Mouse (Mus musculus): ENCODE data around the gene Tex13b. TPM values are rescaled to one million over a fixed set of nuclear protein-coding genes. Genes with fewer than 3 reads are reported as not detected.
"Not testable (repeated sequence)": the region's sequence is repeated elsewhere in the genome, so short reads cannot be mapped to it uniquely, and the experiment has no call there.

The Tex13b gene
- total RNA-seq (2021): not detected
- long read RNA-seq, experiment 1: 0 reads
- long read RNA-seq, experiment 2: 0 reads

DNA sequence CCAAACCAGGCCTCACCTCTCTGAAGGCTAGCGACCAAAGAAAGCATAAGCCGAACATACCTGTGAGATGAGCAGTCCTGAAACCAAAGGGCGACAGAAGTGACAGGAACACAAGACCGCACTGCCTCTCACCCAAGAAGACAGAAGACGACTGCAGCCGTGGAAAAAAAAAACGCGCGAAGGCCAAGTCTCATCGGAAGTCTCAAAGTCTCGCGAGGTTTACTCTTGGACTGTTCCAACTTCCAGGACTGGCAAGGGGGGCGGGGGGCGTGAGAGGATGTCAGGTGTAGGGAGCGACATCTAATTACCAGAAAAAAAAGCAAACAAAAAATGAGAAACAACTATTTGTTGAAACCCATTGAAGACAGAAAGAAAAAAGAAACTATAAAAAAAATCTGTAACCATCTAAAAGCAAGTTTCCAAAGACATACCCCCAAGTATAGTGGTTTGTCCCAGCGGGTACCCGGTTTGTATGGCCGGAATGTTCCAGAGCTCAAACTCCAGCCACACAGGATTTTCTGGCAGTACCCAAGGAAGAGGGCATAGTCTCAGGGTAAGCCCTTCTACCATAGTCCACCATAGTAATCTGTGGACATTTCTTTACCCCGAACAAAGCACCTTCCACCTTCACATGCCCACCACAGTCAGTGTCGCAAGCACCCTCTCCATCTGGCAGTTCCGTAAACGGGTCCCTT, at the start of gene Tex13b:
Gene Tex13b, minus strand, starts transcription at position 122 of the 695 bp plus-strand sequence.
- no peak for DNase-seq

DNA sequence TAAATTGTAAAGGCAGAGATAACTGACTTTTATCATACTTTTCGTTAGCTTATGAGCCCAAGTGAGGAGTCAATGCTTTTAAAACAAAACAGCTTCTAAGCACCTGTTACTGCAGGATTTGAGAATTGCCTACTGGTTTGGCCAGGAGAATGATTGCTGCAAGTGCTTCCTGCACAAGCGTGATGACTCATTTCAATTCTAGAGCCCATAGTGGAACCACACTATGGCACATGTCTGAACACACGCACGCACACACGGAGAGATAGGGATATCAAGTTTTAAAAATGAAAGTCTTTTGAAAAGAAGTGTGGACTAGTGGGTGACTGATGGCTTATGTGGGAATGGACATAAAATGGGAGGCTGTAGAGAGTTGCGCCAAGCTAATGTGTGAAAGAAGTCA, 49.5 kb upstream of the Tex13b start:
- DNase-seq: no peak

DNA sequence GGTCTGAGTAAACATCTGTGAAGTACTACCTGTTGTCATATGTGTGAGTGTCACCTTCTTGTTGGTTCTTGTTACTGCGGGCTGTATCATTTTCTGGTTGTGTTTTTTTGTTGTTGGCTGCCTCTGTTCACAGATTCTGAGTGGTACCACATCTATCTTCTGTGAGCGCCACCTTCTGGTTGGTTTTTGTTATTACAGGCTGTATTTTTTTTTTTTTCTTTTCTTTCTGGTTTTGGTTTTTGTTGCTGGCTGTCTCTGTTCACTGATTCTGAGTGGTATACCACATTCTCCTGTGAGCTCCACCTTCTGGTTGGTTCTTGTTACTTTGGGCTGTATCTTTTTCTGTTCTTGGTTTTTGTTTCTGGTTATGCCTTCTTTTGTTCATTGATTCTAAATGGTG, 44.2 kb upstream of the Tex13b start:
- DNase-seq: no peak

DNA sequence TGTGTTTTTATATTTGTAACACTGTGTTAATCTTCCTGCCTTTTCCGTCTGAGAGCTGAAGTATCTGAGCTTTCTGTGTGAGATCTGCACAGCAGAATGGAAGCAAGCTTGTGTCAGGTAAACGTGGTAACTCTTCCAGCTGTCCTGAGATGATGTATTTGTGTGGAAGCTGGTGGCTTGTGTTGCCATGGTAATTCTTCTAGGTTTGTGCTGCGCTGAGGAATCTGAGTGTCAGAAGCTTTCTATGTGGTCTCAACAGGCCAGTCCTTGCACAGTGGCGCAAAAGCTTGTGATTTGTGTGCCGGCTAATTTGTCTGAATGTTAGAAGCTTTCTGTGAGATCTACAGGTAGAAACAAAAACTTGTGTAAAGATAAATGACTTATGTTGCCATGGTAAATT, 43.8 kb upstream of the Tex13b start:
- not testable (repeated sequence) for DNase-seq

DNA sequence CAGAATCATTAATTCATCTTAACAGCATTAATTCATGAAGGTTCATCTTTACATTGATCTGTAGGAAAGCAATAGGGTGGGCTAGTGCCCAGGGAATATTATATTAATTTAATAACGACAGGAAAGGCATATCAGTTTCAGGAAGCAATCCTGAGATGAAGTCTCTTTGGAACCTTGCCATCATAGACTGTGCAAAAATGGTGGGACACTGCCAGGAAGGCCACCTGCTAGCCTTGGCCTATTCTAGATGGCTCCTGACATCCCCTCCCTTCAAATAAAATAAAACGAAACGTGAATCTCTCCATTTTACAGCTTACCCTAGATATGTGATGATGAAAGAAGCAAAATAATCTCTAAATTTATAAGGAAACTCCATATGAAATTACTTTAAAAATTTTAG, 41.3 kb upstream of the Tex13b start:
- no peak for DNase-seq

DNA sequence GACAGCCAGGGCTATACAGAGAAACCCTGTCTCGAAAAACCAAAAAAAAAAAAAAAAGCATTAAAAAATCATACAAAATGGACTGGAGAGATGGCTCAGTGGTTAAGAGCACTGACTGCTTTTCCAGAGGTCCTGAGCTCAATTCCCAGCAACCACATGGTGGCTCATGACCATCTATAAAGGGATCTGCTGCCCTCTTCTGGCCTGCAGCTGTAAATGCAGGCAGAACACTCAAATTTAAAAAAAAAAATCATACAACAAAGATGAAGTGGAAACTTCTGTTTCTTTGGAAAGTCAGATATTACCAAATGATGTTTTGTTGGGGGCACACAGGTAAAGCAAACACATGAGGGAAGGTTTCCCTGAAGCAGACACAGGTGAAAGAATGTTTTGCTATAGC, 32.2 kb upstream of the Tex13b start:
- not testable (repeated sequence) for DNase-seq

DNA sequence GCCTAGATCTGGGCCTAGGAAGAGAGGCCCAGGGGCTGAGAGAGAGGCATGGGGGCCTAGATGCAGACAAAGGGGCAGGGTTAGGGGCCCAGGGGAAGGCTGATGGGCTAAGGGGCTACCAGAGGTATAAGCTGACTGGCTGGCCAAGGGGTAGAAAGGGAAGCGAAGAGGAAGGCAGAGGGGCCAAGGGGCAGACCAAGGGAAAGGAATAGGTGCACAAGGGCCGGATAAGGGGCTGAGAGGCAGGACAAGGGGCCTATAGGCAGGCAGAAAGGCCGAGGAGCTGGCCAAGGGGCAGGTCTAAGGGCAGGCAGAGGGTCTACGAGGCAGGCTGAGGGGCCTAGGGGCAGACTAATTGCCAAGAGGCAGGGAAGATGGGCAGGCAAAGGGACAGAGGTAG, 26.7 kb upstream of the Tex13b start:
- DNase-seq: no peak

DNA sequence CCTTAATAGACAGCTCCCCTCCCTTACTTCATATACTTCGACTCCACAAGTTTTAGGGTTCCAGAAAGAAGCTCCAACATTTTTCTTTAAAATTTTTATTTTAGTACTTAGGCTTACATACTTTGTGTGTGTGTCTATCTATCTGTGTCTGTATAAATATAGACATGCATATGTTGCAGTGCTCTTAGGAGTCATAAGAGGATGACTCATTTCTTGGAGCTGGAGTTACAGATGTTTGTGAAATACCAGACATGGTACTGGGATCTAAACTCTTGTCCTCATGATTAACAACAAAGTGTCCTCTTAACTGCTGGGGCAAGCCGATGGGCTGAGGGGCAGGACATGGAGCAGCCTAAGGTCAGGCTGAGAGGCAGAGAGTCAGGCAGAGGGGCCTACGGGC, 24.8 kb upstream of the Tex13b start:
- no peak for DNase-seq

DNA sequence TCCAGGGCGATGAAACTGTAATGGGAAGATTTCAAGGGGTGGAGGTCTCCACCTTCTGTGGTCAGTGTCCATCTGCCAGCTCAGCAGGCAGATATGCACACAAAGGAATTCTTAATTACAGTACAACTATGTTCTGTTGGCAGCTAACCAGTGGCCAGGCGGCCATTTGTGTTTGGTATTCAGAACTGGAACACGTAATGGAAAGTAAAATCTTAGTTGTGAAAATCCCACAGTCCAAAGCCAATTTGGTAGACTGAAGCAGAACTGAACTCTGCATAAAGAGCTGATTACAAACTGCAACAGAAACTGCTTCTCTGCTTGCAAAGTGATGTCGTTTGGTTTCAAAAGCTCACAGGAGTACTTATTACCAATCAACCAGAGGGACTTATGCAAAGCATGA, 18.5 kb upstream of the Tex13b start:
- DNase-seq: no peak

DNA sequence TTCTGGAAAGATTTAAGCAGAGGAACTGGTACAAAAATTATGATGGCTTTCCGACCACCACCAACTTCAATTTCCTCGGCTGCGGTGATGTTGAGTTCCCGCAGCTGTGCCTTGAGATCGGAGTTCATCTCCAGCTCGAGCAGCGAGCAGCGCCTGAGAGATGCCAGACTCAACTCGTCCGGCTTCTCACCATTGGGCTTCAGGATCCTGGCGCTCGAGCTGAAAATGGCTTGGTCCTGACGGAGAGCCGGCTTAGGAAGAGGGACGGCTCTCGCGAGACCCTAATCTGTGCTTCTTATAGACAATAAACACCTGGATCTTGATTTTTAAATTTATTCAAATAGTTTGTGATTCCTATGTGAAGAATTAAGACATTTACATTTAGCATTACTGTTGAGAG, 9.1 kb upstream of the Tex13b start:
- DNase-seq: no peak

DNA sequence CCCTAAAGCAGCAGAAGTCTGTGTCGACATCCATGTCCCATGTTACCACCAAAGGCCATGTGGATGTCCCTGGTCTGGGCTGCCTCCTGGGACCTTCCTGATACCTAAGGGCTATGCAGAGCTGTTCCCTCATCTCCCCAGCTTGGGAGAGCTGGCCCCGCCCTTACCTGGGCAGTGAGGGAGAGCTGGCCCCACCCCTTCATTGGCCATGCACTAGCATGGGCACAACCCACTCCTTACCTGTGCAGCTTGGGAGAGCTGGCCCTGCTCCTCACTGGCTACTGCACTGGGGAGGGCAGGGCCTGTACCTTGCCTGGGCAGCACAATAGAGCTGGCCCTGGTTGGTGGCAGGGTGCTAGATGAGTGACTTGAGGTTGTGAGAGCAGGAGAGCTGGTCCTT, 7.9 kb downstream of the Tex13b start:
- DNase-seq: no peak

DNA sequence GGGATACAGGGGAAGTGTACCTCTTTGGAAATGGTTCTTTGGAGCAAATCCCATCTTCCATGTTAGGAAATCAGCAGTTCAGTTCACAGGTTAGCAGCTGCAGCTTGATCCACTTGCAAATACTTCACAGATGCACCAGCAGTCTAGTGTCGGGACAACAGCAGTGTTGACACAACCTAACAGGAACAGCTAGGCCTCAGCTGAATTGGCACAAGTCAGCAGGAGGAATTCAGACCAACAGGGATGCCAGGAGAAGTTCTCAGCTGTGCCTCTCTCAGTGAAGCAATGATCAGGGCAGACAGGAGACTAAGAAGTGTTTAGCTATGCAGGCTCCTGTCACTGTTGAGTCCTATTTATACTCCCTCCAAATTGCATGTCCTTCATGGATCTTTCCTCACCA, 43.4 kb downstream of the Tex13b start:
- no peak for DNase-seq

Other genes starting within 250 kb of the Tex13b start
- gene Tsc22d3, start 212.8 kb downstream of the Tex13b start, total RNA-seq (2021): 100 to 1,000 TPM; 105 to 153 TPM
- 10 to 100 TPM; 10.6 to 13.7 TPM for gene Mid2, start 148.8 kb downstream of the Tex13b start, total RNA-seq (2021)
- under 1 TPM in 1 of 2 experiments, not detected in 1; 0.09 TPM for gene Vsig1, start 94.2 kb upstream of the Tex13b start, total RNA-seq (2021)
- 10 to 100 TPM; 14.7 to 16.0 TPM for gene Psmd10, start 143.3 kb upstream of the Tex13b start, total RNA-seq (2021)
- 10 to 100 TPM; 24.6 to 25.9 TPM for gene Atg4a, start 143.5 kb upstream of the Tex13b start, total RNA-seq (2021)

Measured in gastrocnemius, postnatal 10 days (tissue).